Mouse (Mus musculus): ENCODE measurements around the gene Ruvbl2.
A peak's percentile ranks its signal among the peaks of the same experiment; 100 is the strongest.
"Not testable (repeated sequence)": the region's sequence is repeated elsewhere in the genome, so short reads cannot be mapped to it uniquely, and the experiment has no call there.

Ruvbl2 gene

GRCm38 (mm10) chr7:45437521-45438276 lies at the start of gene Ruvbl2:
Ruvbl2 (minus strand) TSS chr7:45438096.
- no peak for DNase-seq (ENCODE audit: low spot score in 2 of 2)

DNA sequence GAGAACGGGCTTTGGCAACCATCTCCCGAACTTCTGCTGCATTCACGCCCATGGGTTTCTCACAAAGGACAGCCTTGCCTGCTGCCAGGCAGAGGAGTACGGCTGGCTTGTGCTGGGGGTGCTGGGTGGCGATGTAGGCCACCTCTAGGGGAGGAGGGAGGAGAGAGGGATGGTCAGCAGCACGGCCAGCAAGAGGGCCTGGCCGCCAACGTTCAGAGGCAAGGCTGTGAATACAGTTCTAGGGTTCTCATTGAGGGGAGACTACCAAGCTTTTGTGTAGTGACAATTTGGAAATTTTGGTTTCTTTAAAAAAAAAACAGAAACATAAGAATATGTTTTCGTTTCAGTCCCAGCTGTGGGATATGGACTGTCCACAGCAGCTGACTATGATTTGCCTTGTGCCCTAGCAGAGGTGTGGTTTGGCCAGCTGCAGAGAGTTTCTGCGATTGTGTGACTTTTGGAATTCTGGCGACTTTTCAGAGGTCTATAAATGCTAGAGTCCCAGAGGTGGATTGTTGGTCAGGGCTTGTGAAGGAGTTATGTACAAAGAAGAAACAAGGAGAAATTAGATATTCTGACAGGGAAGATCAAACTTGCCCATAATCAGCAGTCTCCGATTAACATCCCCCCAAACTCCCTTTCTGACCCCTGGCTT lies 49.0 kb upstream of the Ruvbl2 start, which contains the start of gene Gm45808:
Gene Gm45808, minus strand, starts transcription at position 51 of the 655 bp plus-strand sequence.
- no peak for DNase-seq (ENCODE audit: low spot score in 2 of 2)

- DNase-seq (ENCODE audit: low spot score in 2 of 2) = no peak
Measured at GRCm38 (mm10) chr7:45486158-45486557, 48.3 kb upstream of the Ruvbl2 start.

DNA sequence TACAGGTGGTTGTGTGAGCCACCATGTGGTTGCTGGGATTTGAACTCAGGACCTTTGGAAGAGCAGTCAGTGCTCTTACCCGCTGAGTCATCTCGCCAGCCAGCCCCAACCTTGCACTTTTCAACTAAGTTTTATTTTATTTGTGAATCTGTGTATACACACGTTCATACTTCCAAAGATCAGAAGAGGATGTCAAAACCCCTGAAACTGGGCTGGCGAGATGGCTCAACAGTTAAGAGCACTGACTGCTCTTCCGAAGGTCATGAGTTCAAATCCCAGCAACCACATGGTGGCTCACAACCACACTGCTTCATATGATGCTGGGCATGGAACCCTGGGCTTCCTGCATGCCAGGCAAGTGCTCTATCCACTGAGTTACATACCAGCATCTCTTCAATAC lies 47.1 kb upstream of the Ruvbl2 start:
- not testable (repeated sequence) for DNase-seq (ENCODE audit: low spot score in 2 of 2)

DNA sequence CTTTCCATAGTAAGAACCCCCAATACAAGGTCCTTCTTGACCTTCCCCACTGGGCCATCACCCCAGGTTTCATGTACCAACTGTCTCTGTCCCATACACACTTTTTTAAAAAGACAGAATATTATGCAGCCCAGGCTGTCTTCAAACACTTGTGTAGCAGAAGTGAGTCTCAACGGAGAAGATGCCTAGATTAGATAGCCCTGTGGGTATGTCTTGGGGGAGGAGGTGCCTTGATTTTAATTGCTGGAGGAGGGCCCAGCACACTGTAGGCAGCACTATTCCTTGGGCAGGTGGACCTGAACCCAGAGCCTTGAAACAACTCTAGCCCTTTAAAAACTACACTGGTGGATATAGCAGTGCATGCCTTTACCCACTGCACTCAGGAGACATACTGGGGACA lies 44.3 kb upstream of the Ruvbl2 start:
- DNase-seq (ENCODE audit: low spot score in 2 of 2) = no peak

DNA sequence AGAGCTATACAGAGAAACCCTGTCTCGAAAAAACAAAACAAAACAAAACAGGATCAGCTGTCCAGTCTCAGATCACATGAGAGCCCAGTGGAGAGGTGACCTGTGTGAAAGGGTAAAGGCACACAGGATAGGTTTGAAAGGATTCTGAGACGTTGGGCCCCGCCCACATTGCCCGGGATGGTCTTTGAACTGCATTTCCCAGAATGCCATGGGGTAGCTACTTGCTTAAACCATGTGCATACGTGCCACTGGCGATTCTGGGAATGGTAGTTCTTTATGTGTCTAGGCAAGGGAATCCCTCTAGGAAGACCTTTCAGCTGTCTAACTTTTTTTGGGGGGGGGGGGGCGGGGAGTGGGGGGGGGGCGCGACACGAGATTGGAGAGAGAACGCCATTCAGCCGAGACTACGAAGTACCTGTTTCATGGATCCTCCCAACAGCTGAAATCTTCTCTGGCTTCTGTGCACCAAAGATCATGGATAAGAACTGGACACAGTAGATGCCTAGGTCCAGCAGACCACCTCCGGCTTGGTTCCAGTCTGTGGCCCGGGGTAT lies 43.6 kb upstream of the Ruvbl2 start, which contains the start of gene Tulp2:
Gene Tulp2, plus strand, starts transcription at position 504 of the 554 bp plus-strand sequence.
- peak in 1 of 2 experiments; percentile 41 for DNase-seq (ENCODE audit: low spot score in 2 of 2)

DNA sequence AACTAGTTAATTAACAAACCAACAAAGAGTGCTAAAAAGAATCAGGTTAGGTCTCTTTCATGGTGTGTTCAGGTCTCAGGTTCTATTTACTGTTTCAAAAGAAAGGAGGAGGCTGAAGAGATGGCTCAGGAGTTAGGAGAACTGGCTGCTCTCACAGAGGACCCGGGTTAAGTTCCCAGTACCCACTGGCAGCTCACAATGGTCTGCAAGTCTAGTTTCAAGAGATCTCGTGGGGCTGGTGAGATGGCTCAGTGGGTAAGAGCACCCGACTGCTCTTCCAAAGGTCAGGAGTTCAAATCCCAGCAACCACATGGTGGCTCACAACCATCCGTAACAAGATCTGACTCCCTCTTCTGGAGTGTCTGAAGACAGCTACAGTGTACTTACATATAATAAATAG lies 42.4 kb upstream of the Ruvbl2 start:
- not testable (repeated sequence) for DNase-seq (ENCODE audit: low spot score in 2 of 2)

DNA sequence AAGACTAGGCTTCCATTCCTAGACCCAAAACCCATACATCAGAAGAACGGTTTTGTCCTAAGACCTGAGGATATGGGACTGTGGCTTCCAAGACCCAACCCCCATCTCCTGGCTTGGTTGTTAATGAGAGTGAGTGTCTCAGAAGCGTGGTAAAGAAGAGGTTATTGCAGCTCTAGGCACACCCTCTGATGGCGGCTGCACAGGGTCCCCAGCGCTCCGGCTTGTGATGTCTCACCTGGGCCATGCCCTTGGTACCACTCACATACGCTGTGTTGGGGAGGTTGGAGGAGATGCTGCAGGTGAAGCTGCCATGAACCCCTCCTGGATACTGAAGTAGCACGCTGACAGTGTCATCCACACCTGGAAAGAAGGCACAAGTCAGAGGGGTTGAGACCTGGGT lies 40.9 kb upstream of the Ruvbl2 start:
- DNase-seq (ENCODE audit: low spot score in 2 of 2) = no peak

DNA sequence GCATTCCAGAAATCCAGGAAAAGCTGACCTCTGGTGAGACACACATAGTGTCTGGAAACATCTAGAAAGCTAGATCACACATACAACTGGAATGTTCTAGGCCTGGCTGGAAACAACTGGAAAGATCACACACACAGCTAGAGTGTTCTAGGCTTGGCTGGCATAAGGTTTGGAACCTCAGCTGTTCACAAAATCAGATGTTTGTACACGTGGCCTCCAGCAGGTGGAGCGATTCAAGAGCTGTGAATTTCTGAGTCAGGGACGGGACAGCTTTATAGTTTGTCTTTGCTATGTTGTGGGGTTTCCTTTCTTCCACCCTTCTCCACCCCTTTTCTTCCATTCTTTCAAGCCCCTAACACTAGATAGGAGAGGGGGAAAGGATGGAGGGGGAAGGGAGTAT lies 39.1 kb upstream of the Ruvbl2 start:
- DNase-seq (ENCODE audit: low spot score in 2 of 2) = peak in 1 of 2 experiments; percentile 48

GRCm38 (mm10) chr7:45476453-45476852 lies 38.6 kb upstream of the Ruvbl2 start:
- DNase-seq (ENCODE audit: low spot score in 2 of 2) = no peak

- peak in 1 of 2 experiments; percentile 0 for DNase-seq (ENCODE audit: low spot score in 2 of 2)
Measured at GRCm38 (mm10) chr7:45475291-45475969, 37.5 kb upstream of the Ruvbl2 start.

DNA sequence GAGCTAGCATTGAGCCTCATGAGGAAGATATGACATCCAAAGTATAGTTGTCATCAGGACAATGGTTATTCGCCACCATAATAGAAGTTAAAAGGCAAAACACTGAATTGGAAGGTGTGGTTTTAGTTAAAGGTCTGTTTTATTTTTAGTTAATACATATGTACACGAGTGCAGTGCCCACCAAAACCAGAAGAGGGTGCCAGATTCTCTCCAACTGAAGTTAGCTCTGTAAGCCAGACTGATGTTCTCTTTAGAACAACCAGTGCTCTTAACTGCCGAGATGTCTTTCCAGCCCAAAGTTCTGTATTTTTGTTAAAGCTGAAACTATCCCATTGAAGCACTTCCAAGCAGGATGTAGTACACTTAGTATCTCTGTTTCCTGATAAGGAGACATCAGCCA lies 33.0 kb upstream of the Ruvbl2 start:
- DNase-seq (ENCODE audit: low spot score in 2 of 2) = peak in 1 of 2 experiments; percentile 62

- no peak for DNase-seq (ENCODE audit: low spot score in 2 of 2)
Measured at GRCm38 (mm10) chr7:45467090-45467670, 29.3 kb upstream of the Ruvbl2 start.

GRCm38 (mm10) chr7:45466283-45467089 lies 28.6 kb upstream of the Ruvbl2 start, which contains the start of gene Bax:
Bax (minus strand) TSS chr7:45466898.
- peak; percentile 89 to 93 for DNase-seq (ENCODE audit: low spot score in 2 of 2)

DNA sequence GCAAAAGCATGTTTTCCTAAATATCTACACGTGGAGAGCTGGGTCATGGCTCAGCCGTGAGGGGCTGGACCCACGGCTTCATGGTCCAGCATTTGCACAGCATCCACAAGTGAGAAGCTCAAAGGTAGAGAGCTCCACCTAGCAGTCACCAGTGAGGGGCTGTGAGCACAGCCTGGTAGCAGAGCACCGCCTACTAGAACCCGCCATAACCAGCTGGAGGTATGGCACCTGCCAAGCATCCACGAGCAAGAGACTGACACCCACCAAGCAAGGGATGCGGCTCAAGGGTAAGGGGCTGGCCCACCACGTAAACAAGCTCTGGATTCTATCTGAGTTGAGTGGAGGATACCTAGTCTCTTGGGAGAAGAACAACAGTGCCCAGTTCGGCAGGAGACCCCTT lies 27.7 kb upstream of the Ruvbl2 start:
- no peak for DNase-seq (ENCODE audit: low spot score in 2 of 2)

DNA sequence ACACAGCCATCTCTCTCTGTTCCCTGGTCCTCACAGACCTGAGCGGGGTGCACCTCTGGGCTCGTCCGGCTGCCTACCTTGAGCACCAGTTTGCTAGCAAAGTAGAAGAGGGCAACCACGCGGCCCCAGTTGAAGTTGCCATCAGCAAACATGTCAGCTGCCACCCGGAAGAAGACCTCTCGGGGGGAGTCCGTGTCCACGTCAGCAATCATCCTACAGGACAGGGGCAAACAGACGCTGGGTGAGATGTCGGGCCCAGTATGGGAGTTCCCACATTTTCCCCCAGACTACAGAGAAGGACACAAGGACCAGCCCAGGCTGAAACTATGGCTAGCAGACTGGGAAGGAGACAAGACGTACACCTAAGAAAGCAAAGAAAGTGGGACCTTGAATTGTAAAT lies 27.2 kb upstream of the Ruvbl2 start:
- no peak for DNase-seq (ENCODE audit: low spot score in 2 of 2)

GRCm38 (mm10) chr7:45463987-45464778 lies 26.3 kb upstream of the Ruvbl2 start:
- no peak for DNase-seq (ENCODE audit: low spot score in 2 of 2)

- DNase-seq (ENCODE audit: low spot score in 2 of 2) = not testable (repeated sequence)
Measured at GRCm38 (mm10) chr7:45462868-45463267, 25.0 kb upstream of the Ruvbl2 start.

DNA sequence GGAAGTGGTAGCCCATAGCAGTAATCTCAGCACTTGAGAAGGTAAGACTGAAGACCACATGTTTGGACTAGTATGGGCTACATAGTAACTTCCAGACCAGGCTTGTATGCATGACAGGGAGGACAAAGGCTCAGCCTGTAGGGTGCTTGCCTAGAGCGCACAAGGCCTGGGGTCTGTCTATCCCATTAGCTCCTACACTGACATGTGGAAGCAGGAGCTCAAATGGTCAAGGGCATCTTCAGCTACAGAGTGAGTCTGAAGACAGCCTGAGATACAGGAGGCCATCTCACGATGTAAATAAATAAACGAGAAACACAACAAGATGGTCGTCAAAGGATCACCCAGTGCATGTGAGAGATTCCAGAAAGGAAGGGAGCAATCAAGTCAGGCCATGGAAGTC lies 24.4 kb upstream of the Ruvbl2 start:
- no peak for DNase-seq (ENCODE audit: low spot score in 2 of 2)

DNA sequence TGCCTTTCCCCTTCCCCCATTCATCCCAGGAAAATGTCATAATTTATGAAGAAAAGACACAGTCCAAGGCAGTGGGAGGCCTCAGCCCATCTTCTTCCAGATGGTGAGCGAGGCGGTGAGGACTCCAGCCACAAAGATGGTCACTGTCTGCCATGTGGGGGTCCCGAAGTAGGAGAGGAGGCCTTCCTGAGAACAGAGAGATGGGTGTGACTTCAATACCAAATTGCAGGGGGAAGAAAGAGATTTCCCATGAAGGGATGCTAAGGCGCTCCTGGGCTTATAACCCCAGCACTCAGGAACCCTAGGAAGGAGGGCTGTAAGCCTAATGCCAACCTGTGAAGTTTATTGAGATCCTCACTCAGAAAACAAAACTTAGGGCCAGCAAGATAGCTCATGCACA lies 23.9 kb upstream of the Ruvbl2 start:
- DNase-seq (ENCODE audit: low spot score in 2 of 2) = no peak
